Mouse (Mus musculus) gastrocnemius, adult 8-10 months (tissue): ENCODE measurements around the gene Stat5a. TPM values are rescaled to one million over a fixed set of nuclear protein-coding genes. Genes with fewer than 3 reads are reported as not detected.

Source experiments
- DNase-seq, 2 experiments: peaks; one replicate each; pipeline ENCODE4 v3.0.0; 2022; ENCODE audit warnings: low spot score in 2 of 2
- total RNA-seq, 4 experiments: library from RNA; stranded (reverse); gene quantifications; 2 replicates each; pipeline ENCODE4 v1.2.4; 2022

Stat5a gene
- total RNA-seq, 4 experiments from 2014 or later: 10.9 to 16.8 (median 11.0) TPM

DNA sequence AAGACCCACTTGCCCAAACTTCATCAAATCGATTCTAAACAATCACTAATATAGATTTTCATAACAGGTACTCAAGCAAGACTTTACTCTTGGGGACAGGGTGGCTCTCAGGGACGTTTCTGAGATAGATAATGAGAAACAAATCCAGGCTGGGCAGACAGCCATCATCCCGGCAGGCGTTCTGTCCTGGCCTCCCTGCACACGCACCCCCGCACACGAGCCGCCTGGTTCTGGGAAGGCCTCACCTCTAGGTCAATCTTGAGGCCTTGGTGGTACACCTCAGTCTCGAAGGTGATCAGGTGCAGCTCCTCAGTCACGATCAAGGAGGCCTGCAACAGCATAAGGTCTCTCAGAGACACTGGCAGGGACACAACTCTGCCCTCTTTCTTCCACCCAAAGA lies 36.9 kb downstream of the Stat5a start:
- no peak for DNase-seq

DNA sequence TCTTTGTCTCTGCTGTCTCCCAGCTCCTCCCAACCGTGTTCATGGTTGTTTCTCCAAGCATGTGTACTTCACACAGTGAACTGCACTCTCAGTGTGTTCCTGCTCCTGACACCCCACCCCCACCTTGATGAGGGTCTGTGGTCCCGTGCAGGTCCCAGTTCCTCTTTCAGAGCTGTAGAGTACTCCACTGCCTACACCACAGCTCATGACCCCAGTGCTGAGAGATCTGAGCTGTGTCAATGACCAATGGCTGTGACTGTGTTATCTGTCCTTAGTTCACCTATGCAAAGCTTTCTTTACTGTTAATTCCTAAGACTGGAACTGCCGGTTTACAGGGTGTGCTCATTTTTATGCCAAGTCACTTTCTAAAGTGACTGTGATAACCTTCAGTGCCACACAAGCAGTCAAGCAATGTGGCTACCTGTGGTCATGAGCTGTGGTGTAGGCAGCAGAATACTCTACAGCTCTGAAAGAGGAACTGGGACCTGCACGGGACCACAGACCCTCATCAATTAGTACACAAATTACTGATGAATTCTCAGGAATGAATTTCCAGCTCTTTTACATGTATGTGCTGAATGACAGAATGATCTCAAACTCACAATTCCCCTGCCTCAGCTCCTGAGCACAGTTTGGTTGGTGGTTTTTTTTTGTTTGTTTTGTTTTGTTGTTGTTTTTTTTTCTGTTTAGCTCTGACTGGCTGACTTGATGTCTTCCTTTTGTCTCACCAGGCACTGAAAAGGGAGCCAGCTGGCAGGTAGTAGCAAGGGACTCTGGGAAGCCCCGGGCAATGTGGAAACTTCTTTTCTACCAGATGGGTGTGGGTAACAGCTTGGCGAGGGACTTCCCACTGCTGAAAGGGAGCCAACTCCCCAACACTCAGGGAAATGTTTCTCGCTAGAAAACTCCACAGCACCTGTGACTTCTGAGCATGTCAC lies 38.4 kb downstream of the Stat5a start:
- DNase-seq: no peak

DNA sequence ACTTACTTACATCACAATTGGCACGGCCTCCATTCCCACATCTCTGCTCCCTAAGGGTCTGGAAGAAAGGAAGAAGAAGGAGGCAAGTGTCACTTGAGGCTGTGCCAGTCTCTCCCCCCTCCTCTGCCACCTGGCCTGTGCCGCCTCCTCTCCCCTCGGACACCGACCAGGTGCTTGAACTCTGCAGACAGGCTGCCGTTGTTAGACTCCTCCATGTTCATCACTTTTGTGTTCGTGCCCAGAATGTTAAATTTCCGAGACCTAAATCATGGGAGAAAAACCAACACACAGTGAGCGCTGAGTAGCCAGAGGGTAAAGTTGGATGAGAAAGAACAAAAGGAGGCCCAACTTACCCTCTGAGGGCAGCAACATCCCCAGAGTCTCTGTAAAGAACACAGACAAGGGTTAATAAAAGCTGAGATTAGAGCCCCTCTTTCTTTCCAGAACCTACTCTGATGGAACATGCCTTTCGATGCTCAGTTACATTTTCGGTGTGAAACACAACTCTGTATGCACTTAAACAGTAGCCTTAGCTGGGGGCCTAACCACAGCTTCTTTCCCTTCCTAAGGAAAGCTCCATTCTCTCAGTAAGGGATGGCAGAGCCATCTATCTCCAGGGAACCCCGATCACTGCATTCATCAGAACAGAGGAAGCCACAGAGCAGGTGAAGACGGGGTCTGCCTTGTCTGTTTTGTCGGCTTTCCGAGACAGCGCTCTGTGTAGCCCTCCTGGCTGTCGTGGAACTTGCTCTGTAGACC lies 39.5 kb downstream of the Stat5a start:
- DNase-seq: no peak

DNA sequence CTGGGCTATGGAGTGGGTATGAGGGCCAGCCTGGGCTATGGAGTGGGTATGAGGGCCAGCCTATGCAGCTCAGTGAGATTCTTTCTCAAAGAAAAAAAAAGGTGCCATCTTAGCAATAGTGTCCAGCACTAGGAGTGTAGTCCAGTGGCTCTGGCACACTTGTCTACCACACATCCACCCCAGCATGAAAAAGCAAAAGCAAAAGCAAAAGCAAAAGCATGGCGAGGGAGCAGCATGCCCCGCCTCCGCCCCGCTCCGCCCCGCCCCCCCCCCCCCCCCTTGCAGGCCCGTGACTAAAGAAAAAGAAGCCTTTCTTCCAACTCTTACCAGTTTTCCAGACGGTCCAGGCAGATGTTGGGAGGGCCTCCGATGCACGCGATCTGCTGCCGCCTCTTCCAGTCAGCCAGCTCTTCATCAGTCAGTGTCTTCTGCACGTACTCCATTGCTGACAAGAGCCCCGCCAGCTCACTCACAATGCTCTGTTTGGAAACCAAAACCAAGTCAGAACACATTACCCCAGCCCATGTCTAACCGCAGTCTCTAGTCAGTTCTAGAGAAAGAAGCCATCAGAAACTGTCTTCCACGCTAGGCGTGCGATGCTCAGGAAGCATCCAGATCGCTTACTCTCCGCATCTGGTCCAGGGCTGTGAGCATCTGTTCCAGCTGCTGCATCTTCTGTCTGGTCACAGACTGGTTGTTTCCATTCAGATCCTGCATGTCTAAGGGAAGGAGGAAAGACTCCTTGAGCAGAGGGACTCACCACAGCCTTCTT lies 45.6 kb downstream of the Stat5a start:
- no peak for DNase-seq

DNA sequence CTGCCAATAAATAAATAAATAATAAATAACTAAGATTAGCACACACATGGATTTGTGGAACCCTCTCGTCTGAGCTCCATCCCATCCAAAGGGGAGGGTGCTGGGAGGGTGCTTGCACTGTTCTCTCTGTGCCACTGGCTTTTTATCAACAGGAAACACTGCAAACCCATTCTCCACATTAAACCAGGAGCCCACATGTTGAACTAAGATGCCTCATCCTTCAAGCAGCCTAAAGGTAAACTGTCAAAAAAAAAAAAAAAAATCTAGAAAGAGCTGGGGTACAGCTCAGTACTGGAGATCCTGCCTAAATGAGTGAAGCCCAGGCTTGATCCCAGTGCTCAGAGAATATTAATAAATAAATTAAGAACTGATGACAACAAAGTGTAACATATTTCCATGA lies 46.8 kb downstream of the Stat5a start:
- no peak for DNase-seq

DNA sequence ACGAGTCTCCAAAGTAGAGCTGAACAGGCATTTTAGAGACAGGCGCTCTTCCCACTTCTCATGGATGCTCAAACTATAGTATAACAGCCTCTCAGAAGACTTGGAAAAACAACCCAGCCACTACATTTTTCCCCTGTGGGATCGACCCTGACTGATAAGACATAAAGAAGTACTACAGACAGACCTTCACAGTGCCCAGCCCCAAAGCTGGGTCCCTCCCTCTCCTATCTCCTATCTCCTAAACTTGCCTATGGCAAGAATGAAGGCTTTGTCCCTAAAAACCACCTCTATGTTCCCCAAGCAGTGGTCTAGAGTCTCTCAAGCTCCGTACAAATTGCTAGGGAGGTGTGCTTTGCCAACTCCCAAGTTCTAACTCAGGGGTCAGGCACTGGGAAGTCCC lies 47.7 kb downstream of the Stat5a start:
- no peak for DNase-seq

DNA sequence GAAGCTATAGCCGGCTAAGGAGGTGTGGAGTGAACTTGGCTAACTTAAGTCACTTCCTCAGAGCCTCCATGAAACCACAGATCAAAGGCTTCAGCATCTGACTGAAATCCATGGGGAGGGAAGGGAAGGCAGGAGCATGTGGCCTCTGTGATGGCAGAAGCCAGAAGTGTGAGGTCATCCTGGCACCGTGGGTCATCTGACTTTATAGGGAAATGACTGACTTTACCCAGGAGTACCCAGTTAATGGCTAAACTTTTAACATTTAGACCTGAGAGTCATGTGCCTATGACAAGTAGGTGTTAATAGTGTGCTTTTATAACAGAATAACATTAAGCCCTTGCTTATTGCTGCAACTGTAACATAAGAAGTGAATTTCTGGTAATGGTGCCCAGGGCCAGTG lies 49.0 kb downstream of the Stat5a start:
- DNase-seq: no peak

DNA sequence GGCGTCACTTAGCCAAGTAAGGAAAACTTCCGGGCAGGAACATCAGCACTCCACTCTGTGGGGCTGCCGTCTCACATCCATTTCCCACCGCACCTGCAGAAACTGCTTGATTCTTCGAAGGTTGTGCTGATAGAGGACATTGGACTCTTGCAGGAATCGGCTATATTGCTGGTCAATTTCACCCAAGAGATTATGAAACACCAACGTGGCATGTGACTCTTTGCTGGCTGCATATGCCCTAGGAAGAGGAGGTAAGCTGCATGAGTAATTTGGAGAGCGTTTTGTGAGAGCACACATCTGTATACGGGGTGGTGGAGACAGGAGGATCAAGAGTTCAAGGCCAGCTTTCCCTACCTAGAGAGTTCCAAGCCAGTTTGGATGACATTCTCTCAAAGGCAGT lies 49.4 kb downstream of the Stat5a start:
- no peak for DNase-seq

DNA sequence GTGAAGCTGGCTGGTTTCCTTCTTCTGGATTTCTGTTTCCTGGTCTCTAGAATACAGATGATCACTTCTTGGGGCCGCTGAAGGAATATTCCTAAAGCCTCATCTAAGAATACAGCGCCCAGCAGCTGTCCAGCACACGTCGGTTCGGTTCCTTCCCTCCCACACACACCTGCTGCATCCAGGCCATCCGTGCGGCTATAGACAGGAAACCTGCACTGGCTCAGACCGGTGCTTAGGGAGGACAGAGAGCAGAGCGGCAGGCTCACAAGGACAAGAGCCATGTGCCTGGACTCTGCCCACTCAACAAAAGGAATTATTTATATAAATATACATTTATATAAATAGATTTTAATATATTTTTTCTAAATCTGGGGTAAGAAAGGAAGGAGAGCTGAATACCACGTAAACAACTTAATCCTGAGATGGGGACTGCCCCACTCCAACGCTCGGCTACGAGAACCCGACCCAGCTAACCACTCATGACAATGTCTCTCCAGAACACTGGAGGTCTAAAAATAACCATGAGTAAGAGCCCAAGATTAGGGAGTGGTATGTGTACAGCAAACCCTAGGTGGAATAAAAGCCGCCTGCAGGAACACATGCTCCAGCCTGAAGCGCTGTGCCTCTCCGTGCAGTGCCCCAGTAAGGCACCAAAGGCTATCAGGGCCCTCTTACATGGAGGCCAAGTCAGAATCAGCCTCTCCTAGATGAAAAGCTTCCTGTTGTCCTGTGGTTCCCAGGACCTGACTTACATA lies 53.4 kb downstream of the Stat5a start:
- no peak for DNase-seq

DNA sequence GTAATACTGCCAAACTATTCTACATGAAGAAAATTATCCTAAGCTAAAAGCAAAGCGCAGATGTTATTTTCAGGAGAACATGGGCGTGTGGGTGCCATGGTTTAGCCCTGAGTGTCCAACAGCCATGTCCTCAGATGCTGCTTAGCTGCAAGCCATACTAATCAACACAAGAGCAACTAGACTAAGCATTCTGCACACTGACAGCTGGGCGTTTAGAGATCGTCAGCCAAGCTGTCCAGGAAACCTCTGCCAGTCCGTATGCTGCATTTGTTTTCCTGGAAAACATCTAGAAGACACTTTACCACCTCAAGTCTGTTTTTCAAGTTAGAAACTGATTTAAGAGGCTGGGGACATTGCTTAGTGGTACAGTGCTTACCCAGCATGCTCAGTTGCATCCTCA lies 55.3 kb downstream of the Stat5a start:
- no peak for DNase-seq

DNA sequence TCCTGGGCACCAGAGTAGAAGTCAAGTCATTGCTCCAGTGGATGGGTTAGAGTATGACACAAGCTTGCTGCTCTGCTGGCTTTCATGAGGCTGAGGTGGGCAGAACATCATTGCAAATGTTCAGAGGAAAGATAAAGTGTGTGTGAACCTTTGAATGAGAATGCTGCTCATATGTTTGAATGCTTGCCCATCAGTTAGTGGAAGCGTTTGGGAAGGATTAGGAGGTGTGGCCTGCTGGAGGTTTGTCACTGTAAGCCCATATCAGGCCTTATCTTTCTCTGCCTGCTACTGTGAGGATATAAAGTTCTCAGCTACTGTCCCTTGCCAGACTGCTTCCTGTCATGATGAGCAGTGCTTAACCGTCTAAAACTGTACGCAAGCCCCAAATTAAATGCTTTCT lies 55.9 kb downstream of the Stat5a start:
- no peak for DNase-seq

DNA sequence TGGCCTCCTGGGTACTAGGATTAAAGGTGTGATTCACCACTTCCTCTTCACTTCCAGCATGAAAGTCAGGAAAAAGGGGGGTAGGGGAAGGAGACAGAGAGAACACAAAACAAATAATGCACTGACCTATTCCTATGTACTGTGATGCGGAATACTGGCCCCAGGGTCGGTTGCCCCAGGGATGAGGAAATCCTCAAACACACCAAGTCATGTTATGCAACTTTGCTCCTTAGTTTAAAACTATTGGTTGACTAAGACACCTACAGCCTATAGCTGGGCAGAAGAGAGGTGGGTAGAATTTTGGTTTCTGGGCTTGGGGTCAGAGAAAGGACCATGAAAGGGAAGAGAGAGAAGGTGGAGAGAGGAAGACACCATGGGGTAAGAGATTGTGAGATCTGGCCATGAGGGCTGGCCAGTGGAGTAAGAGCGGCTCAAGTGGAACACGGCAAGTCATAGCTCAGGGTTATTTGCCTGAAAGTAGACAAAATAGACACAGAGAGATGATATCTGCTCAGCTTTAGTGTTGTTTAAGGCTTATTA lies 57.4 kb downstream of the Stat5a start:
- no peak for DNase-seq

DNA sequence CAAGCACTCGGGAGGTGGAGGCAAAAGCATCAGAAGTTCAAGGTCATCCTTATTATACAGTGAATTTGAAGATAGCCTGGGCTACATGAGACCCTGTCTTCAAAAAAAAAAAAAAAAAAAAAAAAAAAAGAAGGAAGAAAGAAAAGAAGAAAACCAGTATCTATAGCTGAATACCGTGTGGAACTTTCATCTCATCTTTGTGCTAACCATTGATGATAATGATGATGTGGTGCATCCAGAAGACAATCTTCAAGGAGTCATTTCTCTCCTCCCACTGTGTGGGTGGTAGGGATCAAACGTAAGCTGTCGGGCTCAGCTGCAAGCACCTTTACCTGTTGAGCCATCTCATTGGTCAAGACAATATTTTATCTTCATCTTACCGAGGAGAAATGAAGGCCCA lies 58.9 kb downstream of the Stat5a start:
- no peak for DNase-seq

DNA sequence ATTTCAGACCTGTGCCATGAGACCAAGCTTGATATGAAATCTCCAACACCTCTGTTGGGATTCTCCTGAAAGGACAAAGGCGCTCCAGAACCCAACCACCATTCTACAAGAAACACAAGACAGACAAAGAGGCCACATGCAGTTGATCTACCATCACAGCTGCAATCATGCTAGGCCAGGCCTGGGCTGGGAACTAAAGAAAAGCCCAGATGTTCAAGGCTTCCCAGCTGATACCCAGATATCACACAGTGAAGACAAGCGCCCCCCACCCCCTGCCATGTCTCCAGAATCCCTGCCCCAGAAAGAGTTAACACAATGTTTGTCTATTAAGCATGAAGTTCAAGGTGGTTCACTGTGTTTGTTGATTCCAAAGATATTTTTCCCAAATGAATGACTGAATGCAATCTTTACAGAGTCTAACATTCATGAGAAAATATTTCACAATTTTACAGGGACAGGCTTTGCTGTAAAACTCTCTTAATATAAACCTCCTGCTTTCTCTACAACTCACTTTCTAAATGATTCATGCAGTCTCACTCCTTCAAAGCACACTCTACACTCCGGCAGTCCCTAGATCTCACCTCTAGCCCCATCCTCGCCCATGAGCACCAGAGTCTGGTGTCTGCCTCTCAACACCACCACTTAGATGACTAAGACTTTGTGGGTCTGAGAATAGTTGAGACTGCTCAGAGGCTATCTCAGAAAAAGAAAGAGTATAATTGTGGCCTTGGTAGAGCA lies 61.9 kb downstream of the Stat5a start:
- DNase-seq: no peak

DNA sequence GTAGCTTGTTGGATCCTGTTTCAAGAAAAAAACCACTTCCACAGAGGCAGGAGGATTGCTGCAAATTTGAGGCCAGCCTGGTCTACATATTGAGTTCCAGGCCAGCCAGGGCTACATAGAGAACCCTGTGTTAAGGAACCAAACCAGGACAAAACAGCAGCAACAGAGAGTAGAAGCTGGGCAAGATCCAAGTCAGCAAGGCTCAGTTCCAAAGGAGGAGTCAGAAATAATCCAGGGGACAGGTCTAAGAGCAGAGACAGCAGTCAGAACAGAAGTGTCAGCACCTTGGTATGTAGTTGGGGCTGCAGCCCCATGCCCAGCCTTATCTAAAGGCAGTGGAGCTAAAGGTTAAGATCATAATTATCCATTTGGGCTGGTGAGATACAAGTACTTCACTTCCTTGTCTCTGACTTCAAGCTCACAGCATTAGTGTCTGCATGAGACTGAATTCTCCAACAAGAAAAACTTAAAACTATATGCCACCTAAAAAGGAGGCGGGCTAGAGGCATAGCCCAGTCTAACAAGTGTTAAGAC lies 65.3 kb downstream of the Stat5a start:
- no peak for DNase-seq

DNA sequence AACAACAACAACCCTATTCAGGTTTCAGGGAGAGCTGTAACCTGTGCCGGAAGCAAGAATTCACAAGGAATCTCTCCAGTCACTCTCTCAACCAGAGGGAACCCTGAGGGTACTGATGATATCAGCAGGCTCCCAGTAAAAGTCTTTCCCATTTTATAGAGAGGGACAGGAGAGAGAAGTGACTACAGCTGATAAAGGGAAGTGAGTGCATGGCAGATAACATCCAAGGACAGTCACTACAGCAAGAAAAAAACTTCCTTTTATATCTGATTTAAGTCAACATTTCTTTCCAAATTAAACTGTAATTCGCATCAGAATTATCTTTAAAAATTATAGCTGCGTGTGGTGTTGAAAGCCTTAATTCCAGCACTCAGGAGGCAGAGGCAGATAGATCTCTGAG lies 68.2 kb downstream of the Stat5a start:
- DNase-seq: no peak

DNA sequence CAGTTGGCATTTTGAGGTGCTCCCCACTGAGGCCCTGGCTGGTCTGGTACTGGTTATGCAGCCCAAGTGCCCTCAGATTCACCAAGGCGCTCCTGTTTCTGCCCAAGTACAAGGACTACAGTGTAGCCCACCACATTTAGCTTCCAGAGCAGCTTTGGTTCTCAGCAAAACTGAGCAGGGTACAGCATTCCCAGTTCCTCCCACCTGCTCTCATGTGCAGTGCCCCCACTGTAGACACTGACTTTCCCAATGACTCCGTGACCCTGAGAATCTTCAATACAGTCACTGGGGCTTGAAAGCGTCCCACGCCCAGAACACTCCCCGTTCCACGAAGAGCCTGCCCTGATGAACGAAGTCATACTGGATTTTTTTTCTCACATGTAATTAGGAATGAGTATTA lies 71.5 kb downstream of the Stat5a start:
- DNase-seq: no peak

DNA sequence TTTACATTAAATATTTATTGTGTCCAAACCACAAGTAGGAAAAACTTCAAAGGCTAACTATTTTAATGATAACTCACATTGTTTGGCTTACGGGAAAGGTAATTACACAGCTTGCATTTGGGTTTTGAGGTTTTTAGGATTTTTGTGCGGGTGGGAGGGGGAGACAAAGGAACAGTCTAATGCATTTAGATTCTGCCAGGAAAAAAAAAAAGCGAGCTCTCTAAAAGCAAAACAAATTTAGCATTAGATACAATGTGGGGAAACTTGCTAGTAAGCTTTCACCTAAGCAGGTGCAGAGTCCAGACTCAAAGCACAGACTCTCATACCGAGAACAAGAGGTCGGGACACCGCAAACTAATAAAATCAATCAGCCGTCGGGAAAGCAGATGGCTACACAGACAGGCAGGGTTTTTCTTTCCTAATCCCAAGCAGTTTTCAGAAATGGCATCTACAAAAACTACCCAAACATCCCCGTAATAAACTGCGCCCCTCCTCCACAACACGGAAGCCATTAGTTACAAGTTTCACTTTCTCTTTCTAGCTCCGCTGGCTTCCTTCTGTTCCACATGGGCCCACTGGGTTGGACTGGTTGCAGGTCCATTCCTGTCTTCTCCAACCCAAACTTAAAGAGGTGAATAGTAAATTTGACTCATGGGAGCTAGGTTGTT lies 72.2 kb downstream of the Stat5a start:
- DNase-seq: no peak
